Mouse (Mus musculus) hindbrain, postnatal 0 days (tissue): ENCODE measurements around the gene Hsd17b10. TPM values are rescaled to one million over a fixed set of nuclear protein-coding genes. Genes with fewer than 3 reads are reported as not detected.

Source experiments
- ATAC-seq: fragments of 200-750 bp; cut with Nextera tagmentation; 2 replicates; pipeline ENCODE4 v1.8.0; 2017; ENCODE audit warnings: mild to moderate bottlenecking, moderate TSS enrichment, moderate library complexity
- DNase-seq: peaks from one replicate; pipeline ENCODE4 v3.0.0-alpha.2; 2015; ENCODE audit warnings: low spot score
- H3K27ac ChIP-seq: fragments of 300-500 bp; sonication (generic); 2 replicates; pipeline ENCODE4 v1.5.1; 2014; ENCODE audit warnings: mild to moderate bottlenecking
- H3K27me3 ChIP-seq: fragments of 300-500 bp; sonication (generic); 2 replicates; pipeline ENCODE4 v1.6.1; 2014; ENCODE audit warnings: low read length, mixed read lengths; ENCODE audit not compliant: insufficient read depth
- H3K36me3 ChIP-seq: fragments of 300-500 bp; sonication (generic); 2 replicates; pipeline ENCODE4 v1.6.1; 2014; ENCODE audit warnings: low read length, mixed read lengths; ENCODE audit not compliant: insufficient read depth
- H3K4me1 ChIP-seq: fragments of 300-500 bp; sonication (generic); 2 replicates; pipeline ENCODE4 v1.6.1; 2014; ENCODE audit warnings: antibody characterized with exemption, low read length, mixed read lengths; ENCODE audit not compliant: insufficient read depth
- H3K4me2 ChIP-seq: fragments of 300-500 bp; sonication (generic); 2 replicates; pipeline ENCODE4 v1.6.1; 2014; ENCODE audit warnings: low read depth, mild to moderate bottlenecking, low read length, moderate library complexity, mixed read lengths
- H3K4me3 ChIP-seq: fragments of 300-500 bp; sonication (generic); 2 replicates; pipeline ENCODE4 v1.5.1; 2014; ENCODE audit warnings: low read length
- H3K9ac ChIP-seq: fragments of 300-500 bp; sonication (generic); replicated peaks from 2 replicates; pipeline ENCODE4 v1.6.1; 2014; ENCODE audit warnings: mild to moderate bottlenecking, low read length, moderate library complexity, mixed read lengths
- H3K9me3 ChIP-seq: fragments of 300-500 bp; sonication (generic); 2 replicates; pipeline ENCODE4 v1.6.1; 2016; ENCODE audit warnings: low read length, mixed read lengths
- CTCF ChIP-seq: IDR thresholded peaks from 2 replicates; pipeline ENCODE4 v1.5.1; 2016; ENCODE audit warnings: antibody characterized with exemption, control low read depth, low read depth
- WGBS: fragments of 180-500 bp; shearing (Covaris S2); extraction: QIAGEN DNeasy Blood & Tissue Kit; methylation state at CpG from one replicate; pipeline ENCODE4 v1.1.7; 2014; 5-methylcytosine and 5-hydroxymethylcytosine counted together
- polyA plus RNA-seq: library from polyadenylated mRNA; unstranded; fragments of >200 nt; fragmentation: Nextera tagmentation; extraction: Ambion mirVana; gene quantifications from 2 replicates; pipeline ENCODE4 v1.2.1, GENCODE M21; 2015
- total RNA-seq: library from RNA; depleted of rRNA; stranded (reverse); fragments of >200 nt; gene quantifications from 2 replicates; pipeline ENCODE4 v1.2.3, GENCODE M21; 2014; rRNA removed

Hsd17b10 gene
- 50.6 and 71.7 TPM in 2 replicates for total RNA-seq
- 106 and 112 TPM in 2 replicates for polyA plus RNA-seq

GRCm38 (mm10) chrX:152001737-152002710 is at the start of gene Hsd17b10:
Gene Hsd17b10 (plus strand): TSS chrX:152001845.
- no peaks in the 10 kb centered on the region for H3K36me3 ChIP-seq
- no peaks in the 10 kb centered on the region for H3K9me3 ChIP-seq
- WGBS: 27% methylated on average over 38 of the region's 41 CpGs
- peak; percentile 39 for TF ChIP-seq CTCF
- H3K9ac ChIP-seq: peak within 1 kb of the TSS; percentile 30; the same call in 1 of the 2 replicates
- no peaks in the 10 kb centered on the region for H3K4me1 ChIP-seq
- peak within 1 kb of the TSS; percentile 36 for H3K27ac ChIP-seq
- peak within 1 kb of the TSS; percentile 44 for H3K4me3 ChIP-seq
- DNase-seq (peak; percentile 85), ATAC-seq (peak; percentile 97)
- peak within 1 kb of the TSS; percentile 63 for H3K4me2 ChIP-seq
- no peaks in the 10 kb centered on the region for H3K27me3 ChIP-seq

GRCm38 (mm10) chrX:151999006-151999710 is 2.5 kb upstream of the Hsd17b10 start:
- Histone ChIP-seq H3K4me2 (no peak overlapping the region), H3K4me3 (no peak overlapping the region), H3K4me1 (no peaks in the 10 kb centered on the region), H3K9me3 (no peaks in the 10 kb centered on the region), H3K27ac (no peak overlapping the region), H3K9ac (no peak overlapping the region), H3K36me3 (no peaks in the 10 kb centered on the region), H3K27me3 (peaks cover 3% of the 10 kb centered on the region; the same call in 1 of the 2 replicates)
- WGBS: 58% methylated on average over 4 of the region's 4 CpGs
- no peak for TF ChIP-seq CTCF
- ATAC-seq (no peak), DNase-seq (no peak)

DNA sequence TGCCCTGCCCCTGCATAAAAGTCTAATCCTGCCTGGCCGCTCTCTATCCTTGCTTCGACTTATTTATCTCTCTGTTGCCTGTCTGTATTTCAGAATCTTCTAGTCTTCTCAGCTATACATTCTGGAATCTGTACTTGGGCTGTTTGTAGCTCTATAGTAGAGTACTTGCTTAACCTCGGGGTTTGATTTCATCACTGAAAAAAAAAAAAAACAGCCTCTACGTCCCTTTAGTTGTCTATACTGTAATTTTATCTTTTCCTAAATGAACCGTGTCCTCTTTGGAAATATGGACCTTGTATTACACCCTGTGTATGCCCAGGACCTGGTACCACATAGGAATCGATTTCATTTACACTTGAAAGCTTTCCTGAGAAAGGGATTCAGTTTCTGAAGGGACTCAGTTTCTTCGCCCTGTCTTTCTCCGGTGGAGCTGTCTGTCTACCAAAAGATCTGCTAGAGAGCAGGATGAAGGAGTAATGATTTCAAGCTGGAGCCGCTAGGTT is 412 bp upstream of the Hsd17b10 start:
- peak overlapping the region; percentile 30; the same call in 1 of the 2 replicates for H3K9ac ChIP-seq
- H3K4me2 ChIP-seq: peak overlapping the region; percentile 63
- H3K9me3 ChIP-seq: no peaks in the 10 kb centered on the region
- peak overlapping the region; percentile 36 for H3K27ac ChIP-seq
- no peaks in the 10 kb centered on the region for H3K4me1 ChIP-seq
- peaks cover under 1% of the 10 kb centered on the region; the same call in 1 of the 2 replicates for H3K27me3 ChIP-seq
- DNase-seq: no peak
- 44% methylated on average over 9 of the region's 9 CpGs for WGBS
- no peak for TF ChIP-seq CTCF
- H3K4me3 ChIP-seq: peak overlapping the region; percentile 44
- H3K36me3 ChIP-seq: no peaks in the 10 kb centered on the region
- ATAC-seq: no peak

DNA sequence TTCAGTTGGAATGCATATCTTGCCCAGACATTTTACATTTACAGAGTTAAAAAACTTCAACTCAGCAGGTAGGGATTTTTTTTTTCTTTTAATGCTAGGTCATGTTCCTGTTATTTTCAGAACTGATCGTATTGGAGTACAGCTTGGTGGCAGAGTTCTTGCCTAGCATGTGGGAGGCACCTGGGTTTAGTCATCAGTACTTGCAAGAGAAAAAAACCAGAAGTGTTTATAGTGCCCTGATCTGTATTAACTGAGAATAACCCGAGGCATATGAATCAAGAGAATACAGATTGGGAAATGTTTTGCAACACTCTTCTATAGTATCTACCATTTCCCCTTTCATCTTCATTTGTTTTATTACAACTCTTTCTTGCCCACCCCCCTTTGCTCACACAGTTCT is 1.2 kb downstream of the Hsd17b10 start:
- peak overlapping the region; percentile 63; the same call in 1 of the 2 replicates for H3K4me2 ChIP-seq
- no peak overlapping the region for H3K27ac ChIP-seq
- TF ChIP-seq CTCF: no peak
- H3K4me1 ChIP-seq: no peaks in the 10 kb centered on the region
- no peak for DNase-seq
- WGBS: 85% methylated on average over 2 of the region's 2 CpGs
- ATAC-seq: no peak
- H3K4me3 ChIP-seq: no peak overlapping the region
- H3K9ac ChIP-seq: no peak overlapping the region
- no peaks in the 10 kb centered on the region for H3K9me3 ChIP-seq
- no peaks in the 10 kb centered on the region for H3K27me3 ChIP-seq
- no peaks in the 10 kb centered on the region for H3K36me3 ChIP-seq

DNA sequence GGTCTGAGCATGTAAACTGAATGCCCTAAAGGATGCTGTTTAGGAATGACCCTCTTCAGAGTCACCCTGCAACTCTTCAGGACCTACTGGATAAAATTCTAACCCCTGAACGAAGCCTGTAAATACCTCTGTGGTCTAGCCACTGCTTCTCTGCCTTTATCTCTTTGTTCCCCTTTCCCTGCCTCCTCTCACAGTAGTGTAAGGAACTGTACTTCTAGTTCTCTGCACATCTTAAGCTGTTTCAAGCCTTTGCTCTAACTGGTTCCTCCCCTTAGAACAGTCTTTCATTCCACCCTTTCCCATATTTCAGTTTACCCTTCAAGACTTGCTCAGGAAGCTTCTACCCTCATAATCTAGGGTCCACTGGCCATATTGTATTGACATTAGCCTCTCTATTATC is 6.2 kb downstream of the Hsd17b10 start:
- Histone ChIP-seq H3K4me2 (no peak overlapping the region), H3K27me3 (no peaks in the 10 kb centered on the region), H3K9ac (no peak overlapping the region), H3K27ac (no peak overlapping the region), H3K4me3 (no peak overlapping the region), H3K9me3 (no peaks in the 10 kb centered on the region), H3K36me3 (no peaks in the 10 kb centered on the region), H3K4me1 (no peaks in the 10 kb centered on the region)
- ATAC-seq: no peak
- DNase-seq: no peak
- TF ChIP-seq CTCF: no peak
- 70% methylated on average over 1 of the region's 1 CpGs for WGBS

DNA sequence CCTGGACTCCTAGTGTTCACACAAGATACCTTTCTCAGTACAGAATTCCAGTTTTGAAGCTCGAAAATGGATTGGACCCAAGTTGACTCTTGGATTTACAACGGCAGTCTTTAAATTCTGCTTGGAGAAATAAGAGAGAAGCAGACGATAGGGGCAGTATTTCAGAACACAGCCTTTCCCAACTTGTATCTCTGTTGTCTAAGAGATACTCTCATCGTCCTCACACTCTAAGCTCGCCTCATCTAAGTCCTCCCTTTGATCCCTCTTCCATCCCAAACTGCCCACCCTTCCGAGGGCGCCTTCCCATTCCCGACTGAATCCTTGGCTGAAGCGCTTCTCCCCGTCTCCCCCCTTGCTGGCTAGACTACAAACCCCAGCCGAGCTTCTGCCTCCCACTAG is 14.1 kb downstream of the Hsd17b10 start:
- Histone ChIP-seq H3K4me2 (peak overlapping the region; percentile 61), H3K4me1 (no peaks in the 10 kb centered on the region), H3K9me3 (no peaks in the 10 kb centered on the region), H3K27me3 (no peaks in the 10 kb centered on the region), H3K9ac (peak overlapping the region; percentile 43; the same call in 1 of the 2 replicates), H3K36me3 (no peaks in the 10 kb centered on the region), H3K4me3 (peak overlapping the region; percentile 52), H3K27ac (peak overlapping the region; percentile 85)
- no peak for ATAC-seq
- no peak for DNase-seq
- peak; percentile 35; the same call in 1 of the 2 replicates for TF ChIP-seq CTCF
- 39% methylated on average over 11 of the region's 11 CpGs for WGBS
